Mouse (Mus musculus) brain, embryonic 14.5 days (tissue): ENCODE measurements around the gene Nol3.

Experiments
- CTCF ChIP-seq: fragments of 200-500 bp; IDR thresholded peaks from 2 replicates; pipeline ENCODE4 v1.5.1; 2012; ENCODE audit warnings: inconsistent platforms, mild to moderate bottlenecking, moderate library complexity, borderline replicate concordance; ENCODE audit not compliant: insufficient read depth, insufficient read length; ENCODE audit errors: extremely low read depth
- POLR2A ChIP-seq: fragments of 200-500 bp; IDR thresholded peaks from 2 replicates; pipeline ENCODE4 v1.6.1; 2012; ENCODE audit warnings: mild to moderate bottlenecking, inconsistent platforms, borderline replicate concordance; ENCODE audit not compliant: poor library complexity, insufficient read depth, insufficient read length, severe bottlenecking; ENCODE audit errors: extremely low read depth

DNA sequence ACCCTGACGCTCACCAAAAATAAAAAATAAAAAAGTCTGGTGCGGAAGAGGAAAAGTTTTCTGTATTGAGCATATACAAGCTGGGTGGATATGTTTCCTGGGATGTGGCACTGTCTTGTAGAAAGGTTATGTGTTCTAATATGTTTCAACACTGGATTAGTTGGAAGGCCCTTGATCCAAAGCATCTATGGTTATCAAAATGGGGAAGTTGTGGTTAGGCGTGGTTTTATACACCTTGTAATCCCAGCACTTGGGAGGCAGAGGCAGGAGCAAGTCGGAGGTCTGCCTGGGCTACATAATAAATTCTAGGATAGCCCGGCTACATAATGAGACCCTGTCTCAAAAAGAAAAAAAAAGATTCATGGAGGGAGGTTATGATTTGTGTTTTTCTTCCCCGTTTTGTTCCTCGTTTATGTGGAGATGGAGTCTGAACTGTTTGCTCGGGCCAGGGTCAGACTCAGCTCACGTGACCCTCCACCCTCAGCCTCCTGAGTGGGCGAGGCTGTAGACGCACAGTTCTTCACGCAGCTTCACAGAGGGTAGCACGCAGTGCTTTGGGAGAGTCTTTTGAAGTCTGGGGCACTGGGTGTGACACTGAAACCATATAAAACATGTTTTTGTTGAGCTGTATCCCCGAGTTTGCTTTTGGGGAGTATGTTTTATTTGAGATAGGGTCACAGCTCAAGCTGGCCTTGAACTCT is 38.3 kb upstream of the Nol3 start:
- TF ChIP-seq CTCF (no peak), POLR2A (no peak)
